Mouse (Mus musculus) A20 (cell line): ENCODE measurements around the gene Plppr1.

ENCODE experiments used
- DNase-seq: peaks from one replicate; pipeline ENCODE4 v3.0.0-alpha.2; 2011; ENCODE audit warnings: low read depth, low spot score

Gene Plppr1

GRCm38 (mm10) chr4:49059021-49059401 lies at the start of gene Plppr1:
Gene Plppr1 (plus strand): TSS chr4:49059273.
- DNase-seq: no peak

GRCm38 (mm10) chr4:49016701-49017100 lies 42.4 kb upstream of the Plppr1 start:
- DNase-seq: no peak

- no peak for DNase-seq
Observed at GRCm38 (mm10) chr4:49023221-49023620, 35.9 kb upstream of the Plppr1 start.

GRCm38 (mm10) chr4:49038311-49038710 lies 20.8 kb upstream of the Plppr1 start:
- no peak for DNase-seq

GRCm38 (mm10) chr4:49039854-49040253 lies 19.2 kb upstream of the Plppr1 start:
- no peak for DNase-seq

- DNase-seq: no peak
Observed at GRCm38 (mm10) chr4:49041655-49042054, 17.4 kb upstream of the Plppr1 start.

- DNase-seq: no peak
Observed at GRCm38 (mm10) chr4:49050628-49051027, 8.4 kb upstream of the Plppr1 start.

- no peak for DNase-seq
Observed at GRCm38 (mm10) chr4:49057916-49058315, 1.2 kb upstream of the Plppr1 start.

- DNase-seq: no peak
Observed at GRCm38 (mm10) chr4:49058557-49058956, 516 bp upstream of the Plppr1 start.

- DNase-seq: no peak
Observed at GRCm38 (mm10) chr4:49059402-49060381, 619 bp downstream of the Plppr1 start.

GRCm38 (mm10) chr4:49069471-49069870 lies 10.4 kb downstream of the Plppr1 start:
- DNase-seq: no peak

- no peak for DNase-seq
Observed at GRCm38 (mm10) chr4:49072886-49073285, 13.8 kb downstream of the Plppr1 start.

- DNase-seq: no peak
Observed at GRCm38 (mm10) chr4:49075881-49076280, 16.8 kb downstream of the Plppr1 start.

- DNase-seq: no peak
Observed at GRCm38 (mm10) chr4:49079399-49079798, 20.3 kb downstream of the Plppr1 start.

GRCm38 (mm10) chr4:49088205-49088604 lies 29.1 kb downstream of the Plppr1 start:
- DNase-seq: no peak

GRCm38 (mm10) chr4:49090461-49090860 lies 31.4 kb downstream of the Plppr1 start:
- DNase-seq: no peak

- no peak for DNase-seq
Observed at GRCm38 (mm10) chr4:49099448-49099847, 40.4 kb downstream of the Plppr1 start.

GRCm38 (mm10) chr4:49101934-49102768 lies 43.1 kb downstream of the Plppr1 start:
- DNase-seq: no peak

- no peak for DNase-seq
Observed at GRCm38 (mm10) chr4:49102769-49103193, 43.7 kb downstream of the Plppr1 start.

GRCm38 (mm10) chr4:49104860-49105259 lies 45.8 kb downstream of the Plppr1 start:
- DNase-seq: no peak

GRCm38 (mm10) chr4:49107895-49108294 lies 48.8 kb downstream of the Plppr1 start:
- DNase-seq: no peak

- no peak for DNase-seq
Observed at GRCm38 (mm10) chr4:49108371-49108770, 49.3 kb downstream of the Plppr1 start.
